Mouse (Mus musculus) neural tube, embryonic 14.5 days (tissue): ENCODE measurements around the gene Mprip. TPM values are rescaled to one million over a fixed set of nuclear protein-coding genes. Genes with fewer than 3 reads are reported as not detected.

Source experiments
- ATAC-seq: fragments of 200-750 bp; cut with Nextera tagmentation; 2 replicates; pipeline ENCODE4 v1.8.0; 2017; ENCODE audit warnings: low read depth, mild to moderate bottlenecking, moderate TSS enrichment, moderate library complexity
- H3K27ac ChIP-seq: fragments of 300-500 bp; sonication (generic); 2 replicates; pipeline ENCODE4 v1.5.1; 2014; ENCODE audit warnings: low read depth, mild to moderate bottlenecking, control low read depth, low read length, moderate library complexity, mixed read lengths
- H3K27me3 ChIP-seq: fragments of 300-500 bp; sonication (generic); 2 replicates; pipeline ENCODE4 v1.6.1; 2014; ENCODE audit warnings: low read length; ENCODE audit not compliant: control insufficient read depth, insufficient read depth
- H3K36me3 ChIP-seq: fragments of 300-500 bp; sonication (generic); 2 replicates; pipeline ENCODE4 v1.6.1; 2014; ENCODE audit warnings: low read length, mixed read lengths; ENCODE audit not compliant: control insufficient read depth, insufficient read depth
- H3K4me1 ChIP-seq: fragments of 300-500 bp; sonication (generic); 2 replicates; pipeline ENCODE4 v1.6.1; 2014; ENCODE audit warnings: low read length; ENCODE audit not compliant: control insufficient read depth, insufficient read depth
- H3K4me2 ChIP-seq: fragments of 300-500 bp; sonication (generic); 2 replicates; pipeline ENCODE4 v1.6.1; 2014; ENCODE audit warnings: mild to moderate bottlenecking, low read depth, low read length, control low read depth
- H3K4me3 ChIP-seq: fragments of 300-500 bp; sonication (generic); 2 replicates; pipeline ENCODE4 v1.5.1; 2014; ENCODE audit warnings: low read depth, low read length, control low read depth, mixed read lengths
- H3K9ac ChIP-seq: fragments of 300-500 bp; sonication (generic); replicated peaks from 2 replicates; pipeline ENCODE4 v1.6.1; 2014; ENCODE audit warnings: low read depth, mild to moderate bottlenecking, control low read depth, low read length, mixed read lengths
- H3K9me3 ChIP-seq: fragments of 300-500 bp; sonication (generic); 2 replicates; pipeline ENCODE4 v1.6.1; 2016; ENCODE audit warnings: low read length; ENCODE audit not compliant: control insufficient read depth
- WGBS: fragments of 180-500 bp; shearing (Covaris S2); extraction: QIAGEN DNeasy Blood & Tissue Kit; methylation state at CpG from one replicate; pipeline ENCODE4 v1.1.7; 2014; 5-methylcytosine and 5-hydroxymethylcytosine counted together
- polyA plus RNA-seq: library from polyadenylated mRNA; unstranded; fragments of >200 nt; fragmentation: Nextera tagmentation; extraction: Ambion mirVana; gene quantifications from 2 replicates; pipeline ENCODE4 v1.2.1, GENCODE M21; 2014

The Mprip gene
- polyA plus RNA-seq, 1 experiment from 2014 or later, result 54.6 TPM

GRCm38 (mm10) chr11:59642420-59642819, 18.7 kb upstream of the Mprip start:
- H3K4me2 ChIP-seq, result no peak overlapping the region
- 92% methylated on average over 8 of the region's 8 CpGs for WGBS
- H3K9me3 ChIP-seq, result no peaks in the 10 kb centered on the region
- H3K9ac ChIP-seq, result no peak overlapping the region
- no peaks in the 10 kb centered on the region for H3K36me3 ChIP-seq
- no peak overlapping the region for H3K4me3 ChIP-seq
- ATAC-seq, result no peak
- H3K27me3 ChIP-seq, result no peaks in the 10 kb centered on the region
- H3K4me1 ChIP-seq, result no peaks in the 10 kb centered on the region
- H3K27ac ChIP-seq, result no peak overlapping the region

- H3K4me1 ChIP-seq, result no peaks in the 10 kb centered on the region
- no peak overlapping the region for H3K4me3 ChIP-seq
- no peak for ATAC-seq
- H3K9me3 ChIP-seq, result no peaks in the 10 kb centered on the region
- H3K9ac ChIP-seq, result no peak overlapping the region
- no peaks in the 10 kb centered on the region for H3K27me3 ChIP-seq
- no peak overlapping the region for H3K4me2 ChIP-seq
- no peak overlapping the region for H3K27ac ChIP-seq
- WGBS, result 71% methylated on average over 7 of the region's 7 CpGs
- no peaks in the 10 kb centered on the region for H3K36me3 ChIP-seq
Observed at GRCm38 (mm10) chr11:59645036-59645435, 16.1 kb upstream of the Mprip start.

GRCm38 (mm10) chr11:59649058-59649457, 12.0 kb upstream of the Mprip start:
- H3K27me3 ChIP-seq, result no peaks in the 10 kb centered on the region
- no peak for ATAC-seq
- H3K9me3 ChIP-seq, result no peaks in the 10 kb centered on the region
- 86% methylated on average over 4 of the region's 4 CpGs for WGBS
- no peaks in the 10 kb centered on the region for H3K4me1 ChIP-seq
- no peak overlapping the region for H3K4me2 ChIP-seq
- H3K36me3 ChIP-seq, result no peaks in the 10 kb centered on the region
- H3K27ac ChIP-seq, result no peak overlapping the region
- H3K4me3 ChIP-seq, result no peak overlapping the region
- no peak overlapping the region for H3K9ac ChIP-seq

- no peaks in the 10 kb centered on the region for H3K36me3 ChIP-seq
- no peak overlapping the region for H3K27ac ChIP-seq
- H3K4me2 ChIP-seq, result no peak overlapping the region
- H3K9ac ChIP-seq, result no peak overlapping the region
- H3K9me3 ChIP-seq, result no peaks in the 10 kb centered on the region
- no peaks in the 10 kb centered on the region for H3K27me3 ChIP-seq
- 82% methylated on average over 2 of the region's 2 CpGs for WGBS
- H3K4me3 ChIP-seq, result no peak overlapping the region
- no peaks in the 10 kb centered on the region for H3K4me1 ChIP-seq
- no peak for ATAC-seq
Observed at GRCm38 (mm10) chr11:59653003-59653402, 8.1 kb upstream of the Mprip start.

- no peaks in the 10 kb centered on the region for H3K9me3 ChIP-seq
- H3K27me3 ChIP-seq, result no peaks in the 10 kb centered on the region
- no peaks in the 10 kb centered on the region for H3K4me1 ChIP-seq
- H3K9ac ChIP-seq, result no peak overlapping the region
- H3K27ac ChIP-seq, result no peak overlapping the region
- 83% methylated on average over 2 of the region's 2 CpGs for WGBS
- no peak for ATAC-seq
- no peak overlapping the region for H3K4me2 ChIP-seq
- H3K4me3 ChIP-seq, result no peak overlapping the region
- no peaks in the 10 kb centered on the region for H3K36me3 ChIP-seq
Observed at GRCm38 (mm10) chr11:59653547-59653946, 7.6 kb upstream of the Mprip start.

GRCm38 (mm10) chr11:59655337-59655736, 5.8 kb upstream of the Mprip start:
- H3K4me1 ChIP-seq, result no peaks in the 10 kb centered on the region
- no peaks in the 10 kb centered on the region for H3K27me3 ChIP-seq
- no peaks in the 10 kb centered on the region for H3K9me3 ChIP-seq
- no peaks in the 10 kb centered on the region for H3K36me3 ChIP-seq
- no peak overlapping the region for H3K27ac ChIP-seq
- no peak for ATAC-seq
- no peak overlapping the region for H3K9ac ChIP-seq
- no peak overlapping the region for H3K4me2 ChIP-seq
- WGBS, result 74% methylated on average over 5 of the region's 5 CpGs
- no peak overlapping the region for H3K4me3 ChIP-seq

- Histone ChIP-seq H3K9ac (no peak overlapping the region), H3K27me3 (no peaks in the 10 kb centered on the region), H3K4me2 (no peak overlapping the region), H3K4me3 (no peak overlapping the region), H3K9me3 (no peaks in the 10 kb centered on the region), H3K36me3 (no peaks in the 10 kb centered on the region), H3K27ac (no peak overlapping the region), H3K4me1 (no peaks in the 10 kb centered on the region)
- no peak for ATAC-seq
- 58% methylated on average over 7 of the region's 7 CpGs for WGBS
Observed at GRCm38 (mm10) chr11:59656016-59656415, 5.1 kb upstream of the Mprip start.

GRCm38 (mm10) chr11:59661601-59662248, 620 bp downstream of the Mprip start:
- Histone ChIP-seq H3K27me3 (no peaks in the 10 kb centered on the region), H3K9ac (peak overlapping the region; percentile 89), H3K4me3 (peak overlapping the region; percentile 73), H3K27ac (peak overlapping the region; percentile 87), H3K9me3 (no peaks in the 10 kb centered on the region), H3K4me2 (peak overlapping the region; percentile 65), H3K4me1 (peaks cover 27% of the 10 kb centered on the region), H3K36me3 (no peaks in the 10 kb centered on the region)
- peak; percentile 8; the same call in 1 of the 2 replicates for ATAC-seq
- under 1% methylated on average over 28 of the region's 28 CpGs for WGBS

- Histone ChIP-seq H3K27me3 (no peaks in the 10 kb centered on the region), H3K36me3 (no peaks in the 10 kb centered on the region), H3K9ac (peak overlapping the region; percentile 89), H3K4me1 (peaks cover 27% of the 10 kb centered on the region), H3K27ac (peak overlapping the region; percentile 87), H3K9me3 (no peaks in the 10 kb centered on the region), H3K4me2 (peak overlapping the region; percentile 92), H3K4me3 (peak overlapping the region; percentile 73)
- WGBS, result under 1% methylated on average over 40 of the region's 82 CpGs
- peak; percentile 98 for ATAC-seq
Observed at GRCm38 (mm10) chr11:59662249-59662788, 1.2 kb downstream of the Mprip start.
